Mouse (Mus musculus): ENCODE data around the gene Kifc3. TPM values are rescaled to one million over a fixed set of nuclear protein-coding genes. Genes with fewer than 3 reads are reported as not detected.

Kifc3 gene
- polyA plus RNA-seq, 2 experiments = 12.7 to 25.9 TPM

- ATAC-seq (ENCODE audit: low FRiP score, low read depth) = no peak; the same call in 1 of the 2 replicates
- Histone ChIP-seq H3K27me3 (ENCODE audit: control insufficient read depth, insufficient read depth, low read length) (no peaks in the 10 kb centered on the region), H3K4me1 (ENCODE audit: control insufficient read depth, insufficient read depth, low read length) (no peaks in the 10 kb centered on the region), H3K4me2 (replicated peaks; ENCODE audit: low read depth, low read length, severe bottlenecking) (no peak overlapping the region), H3K9me3 (ENCODE audit: control insufficient read depth, low read length) (no peaks in the 10 kb centered on the region), H3K36me3 (ENCODE audit: control insufficient read depth, insufficient read depth, low read length) (peaks cover 70% of the 10 kb centered on the region), H3K27ac (replicated peaks; ENCODE audit: low read depth, low read length) (no peak overlapping the region), H3K4me3 (replicated peaks; ENCODE audit: low read length) (no peak overlapping the region), H3K9ac (ENCODE audit: low read depth, low read length, severe bottlenecking) (no peak overlapping the region)
- peak; percentile 14 for DNase-seq (ENCODE audit: low spot score)
- no peak for TF ChIP-seq POLR2A (IDR thresholded peaks at IDR 0.05; ENCODE audit: borderline replicate concordance, extremely low read depth, insufficient read depth, insufficient read length)
- WGBS = 24% methylated on average over 5 of the region's 5 CpGs
These were observed 103.6 kb downstream of the Kifc3 start for GRCm38 (mm10) chr8:95099009-95099408.

GRCm38 (mm10) chr8:95093574-95093973 lies 109.0 kb downstream of the Kifc3 start:
- Histone ChIP-seq H3K4me1 (ENCODE audit: control insufficient read depth, insufficient read depth, low read length) (no peaks in the 10 kb centered on the region), H3K4me3 (replicated peaks; ENCODE audit: low read length) (no peak overlapping the region), H3K9me3 (ENCODE audit: control insufficient read depth, low read length) (no peaks in the 10 kb centered on the region), H3K4me2 (replicated peaks; ENCODE audit: low read depth, low read length, severe bottlenecking) (no peak overlapping the region), H3K27ac (replicated peaks; ENCODE audit: low read depth, low read length) (no peak overlapping the region), H3K27me3 (ENCODE audit: control insufficient read depth, insufficient read depth, low read length) (no peaks in the 10 kb centered on the region), H3K36me3 (ENCODE audit: control insufficient read depth, insufficient read depth, low read length) (peaks cover 78% of the 10 kb centered on the region), H3K9ac (ENCODE audit: low read depth, low read length, severe bottlenecking) (no peak overlapping the region)
- WGBS = 92% methylated on average over 4 of the region's 4 CpGs
- DNase-seq (ENCODE audit: low spot score) = no peak
- no peak for ATAC-seq (ENCODE audit: low FRiP score, low read depth)
- no peak for TF ChIP-seq POLR2A (IDR thresholded peaks at IDR 0.05; ENCODE audit: borderline replicate concordance, extremely low read depth, insufficient read depth, insufficient read length)

GRCm38 (mm10) chr8:95085432-95086141 lies 117.0 kb downstream of the Kifc3 start:
- 88% methylated on average over 7 of the region's 7 CpGs for WGBS
- ATAC-seq (ENCODE audit: low FRiP score, low read depth) (no peak), DNase-seq (ENCODE audit: low spot score) (no peak)
- peaks cover 4% of the 10 kb centered on the region for H3K4me1 ChIP-seq (ENCODE audit: control insufficient read depth, insufficient read depth, low read length)
- no peak overlapping the region for H3K4me3 ChIP-seq (replicated peaks; ENCODE audit: low read length)
- no peak overlapping the region for H3K4me2 ChIP-seq (replicated peaks; ENCODE audit: low read depth, low read length, severe bottlenecking)
- peaks cover 52% of the 10 kb centered on the region for H3K36me3 ChIP-seq (ENCODE audit: control insufficient read depth, insufficient read depth, low read length)
- no peak for TF ChIP-seq POLR2A (IDR thresholded peaks at IDR 0.05; ENCODE audit: borderline replicate concordance, extremely low read depth, insufficient read depth, insufficient read length)
- no peak overlapping the region for H3K9ac ChIP-seq (ENCODE audit: low read depth, low read length, severe bottlenecking)
- H3K9me3 ChIP-seq (ENCODE audit: control insufficient read depth, low read length) = no peaks in the 10 kb centered on the region
- no peaks in the 10 kb centered on the region for H3K27me3 ChIP-seq (ENCODE audit: control insufficient read depth, insufficient read depth, low read length)
- no peak overlapping the region for H3K27ac ChIP-seq (replicated peaks; ENCODE audit: low read depth, low read length)

GRCm38 (mm10) chr8:95084744-95085431 lies 117.7 kb downstream of the Kifc3 start:
- H3K4me2 ChIP-seq (replicated peaks; ENCODE audit: low read depth, low read length, severe bottlenecking) = no peak overlapping the region
- no peak overlapping the region for H3K27ac ChIP-seq (replicated peaks; ENCODE audit: low read depth, low read length)
- H3K9ac ChIP-seq (ENCODE audit: low read depth, low read length, severe bottlenecking) = 0 out of 2 replicates have a peak overlapping the region, but pooled peaks have one; percentile 25
- no peaks in the 10 kb centered on the region for H3K27me3 ChIP-seq (ENCODE audit: control insufficient read depth, insufficient read depth, low read length)
- no peak for ATAC-seq (ENCODE audit: low FRiP score, low read depth)
- H3K36me3 ChIP-seq (ENCODE audit: control insufficient read depth, insufficient read depth, low read length) = peaks cover 46% of the 10 kb centered on the region
- H3K9me3 ChIP-seq (ENCODE audit: control insufficient read depth, low read length) = no peaks in the 10 kb centered on the region
- 81% methylated on average over 10 of the region's 10 CpGs for WGBS
- no peak overlapping the region for H3K4me3 ChIP-seq (replicated peaks; ENCODE audit: low read length)
- H3K4me1 ChIP-seq (ENCODE audit: control insufficient read depth, insufficient read depth, low read length) = peaks cover 6% of the 10 kb centered on the region
- DNase-seq (ENCODE audit: low spot score) = no peak
- TF ChIP-seq POLR2A (IDR thresholded peaks at IDR 0.05; ENCODE audit: borderline replicate concordance, extremely low read depth, insufficient read depth, insufficient read length) = no peak

GRCm38 (mm10) chr8:95084261-95084660 lies 118.4 kb downstream of the Kifc3 start:
- H3K36me3 ChIP-seq (ENCODE audit: control insufficient read depth, insufficient read depth, low read length) = peaks cover 39% of the 10 kb centered on the region
- no peaks in the 10 kb centered on the region for H3K9me3 ChIP-seq (ENCODE audit: control insufficient read depth, low read length)
- H3K9ac ChIP-seq (ENCODE audit: low read depth, low read length, severe bottlenecking) = no peak overlapping the region

More at GRCm38 (mm10) chr8:95084261-95084660, 118.4 kb downstream of the Kifc3 start:
- TF ChIP-seq POLR2A (IDR thresholded peaks at IDR 0.05; ENCODE audit: borderline replicate concordance, extremely low read depth, insufficient read depth, insufficient read length) = no peak
- H3K4me1 ChIP-seq (ENCODE audit: control insufficient read depth, insufficient read depth, low read length) = peaks cover 6% of the 10 kb centered on the region
- 83% methylated on average over 4 of the region's 4 CpGs for WGBS
- H3K27me3 ChIP-seq (ENCODE audit: control insufficient read depth, insufficient read depth, low read length) = no peaks in the 10 kb centered on the region
- H3K4me3 ChIP-seq (replicated peaks; ENCODE audit: low read length) = no peak overlapping the region
- H3K4me2 ChIP-seq (replicated peaks; ENCODE audit: low read depth, low read length, severe bottlenecking) = no peak overlapping the region
- no peak overlapping the region for H3K27ac ChIP-seq (replicated peaks; ENCODE audit: low read depth, low read length)
- DNase-seq (ENCODE audit: low spot score) = no peak
- ATAC-seq (ENCODE audit: low FRiP score, low read depth) = no peak

All from limb, embryonic 14.5 days (tissue).